Mouse (Mus musculus): ENCODE measurements around the gene Thoc6. TPM values are rescaled to one million over a fixed set of nuclear protein-coding genes. Genes with fewer than 3 reads are reported as not detected.

Thoc6 gene
- total and polyA plus RNA-seq, 3 experiments: 21.6 to 79.7 (median 44.7) TPM

GRCm38 (mm10) chr17:23680336-23680735 is 6.7 kb upstream of the Thoc6 start:
- DNase-seq (ENCODE audit: low spot score): no peak
- no peak overlapping the region for H3K4me3 ChIP-seq (ENCODE audit: low read depth, low read length)

DNA sequence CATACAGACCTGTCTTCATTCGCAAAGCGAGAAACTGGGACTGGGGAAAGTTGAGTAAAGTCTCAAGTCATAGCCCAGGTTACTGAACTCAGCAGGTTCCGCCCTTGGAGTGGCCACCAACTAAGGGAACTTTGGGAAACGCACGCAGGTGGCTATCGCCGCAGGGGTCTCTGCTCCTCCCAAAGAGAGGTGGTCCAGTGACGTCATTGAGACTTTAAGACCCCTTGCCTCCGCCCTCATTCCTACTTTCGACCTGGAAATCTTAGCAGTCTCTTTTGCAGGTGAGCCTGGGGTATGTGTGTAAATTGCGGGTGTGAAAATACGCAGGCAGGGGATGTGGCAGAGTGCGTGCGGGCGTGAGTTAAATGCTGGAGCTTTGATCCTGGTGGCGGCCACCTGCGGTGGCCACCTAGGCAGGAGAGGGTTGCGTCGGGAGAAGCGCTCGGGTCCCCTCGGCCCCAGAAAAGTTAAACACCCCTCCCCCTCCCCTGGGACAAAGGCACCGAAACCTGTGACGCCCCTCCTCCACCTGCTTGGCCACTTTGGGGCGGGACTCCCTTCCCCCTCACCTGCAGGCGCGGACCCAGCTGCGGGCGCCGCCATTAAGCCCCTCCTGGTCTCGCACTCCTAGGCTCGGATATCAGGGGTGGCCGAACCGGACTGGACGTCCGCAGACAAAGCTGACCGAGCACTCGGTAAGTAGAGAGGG is 5.6 kb upstream of the Thoc6 start, which contains the start of gene Cldn6:
Gene Cldn6, plus strand, starts transcription at position 123 of the 709 bp plus-strand sequence.
- peaks cover 55% of the 10 kb centered on the region for H3K27me3 ChIP-seq (ENCODE audit: insufficient read depth, low read length)
- H3K9me3 ChIP-seq (replicated peaks): no peaks in the 10 kb centered on the region
- H3K36me3 ChIP-seq (replicated peaks): peaks cover 15% of the 10 kb centered on the region
- no peak within 1 kb of the TSS for H3K4me3 ChIP-seq (ENCODE audit: low read depth, low read length)
- H3K4me1 ChIP-seq (ENCODE audit: insufficient read depth, low read depth, low read length): peaks cover 51% of the 10 kb centered on the region
- DNase-seq (ENCODE audit: low spot score): no peak
- ATAC-seq (ENCODE audit: extremely low read depth, insufficient number of reproducible peaks, low FRiP score, poor library complexity, severe bottlenecking): no peak
- TF ChIP-seq GATA2 (IDR thresholded peaks at IDR 0.05; ENCODE audit: borderline replicate concordance, low read depth, low read length) (no peak), POLR2AphosphoS5 (IDR thresholded peaks at IDR 0.05; ENCODE audit: insufficient replicate concordance, low read depth, low read length) (no peak), TAL1 (conservative IDR thresholded peaks at IDR 0.05; ENCODE audit: low read depth, low read length) (no peak)

More at GRCm38 (mm10) chr17:23680336-23680735, 6.7 kb upstream of the Thoc6 start:
- peaks cover 60% of the 10 kb centered on the region for H3K27me3 ChIP-seq (ENCODE audit: insufficient read depth, low read length)
- H3K36me3 ChIP-seq (replicated peaks): peaks cover 5% of the 10 kb centered on the region
- H3K4me1 ChIP-seq (ENCODE audit: insufficient read depth, low read depth, low read length): peaks cover 41% of the 10 kb centered on the region
- TF ChIP-seq GATA2 (IDR thresholded peaks at IDR 0.05; ENCODE audit: borderline replicate concordance, low read depth, low read length): no peak
- no peak for TF ChIP-seq GATA1 (IDR thresholded peaks at IDR 0.05; ENCODE audit: borderline replicate concordance, low read length)
- TF ChIP-seq CTCF (IDR thresholded peaks at IDR 0.05; ENCODE audit: low read depth, low read length): no peak
- TF ChIP-seq TAL1 (conservative IDR thresholded peaks at IDR 0.05; ENCODE audit: low read depth, low read length): no peak
- no peak for TF ChIP-seq POLR2AphosphoS5 (IDR thresholded peaks at IDR 0.05; ENCODE audit: insufficient replicate concordance, low read depth, low read length)
- no peaks in the 10 kb centered on the region for H3K9me3 ChIP-seq (replicated peaks)
- no peak for ATAC-seq (ENCODE audit: extremely low read depth, insufficient number of reproducible peaks, low FRiP score, poor library complexity, severe bottlenecking)

- ATAC-seq (ENCODE audit: extremely low read depth, insufficient number of reproducible peaks, low FRiP score, poor library complexity, severe bottlenecking): peak; percentile 30
- Histone ChIP-seq H3K36me3 (replicated peaks) (peaks cover 17% of the 10 kb centered on the region), H3K4me1 (ENCODE audit: insufficient read depth, low read depth, low read length) (peaks cover 63% of the 10 kb centered on the region), H3K4me3 (ENCODE audit: low read depth, low read length) (peak within 1 kb of the TSS; percentile 76), H3K9me3 (replicated peaks) (no peaks in the 10 kb centered on the region), H3K27me3 (ENCODE audit: insufficient read depth, low read length) (peaks cover 37% of the 10 kb centered on the region)
- peak; percentile 78 for DNase-seq (ENCODE audit: low spot score)
- TF ChIP-seq CTCF (IDR thresholded peaks at IDR 0.05; ENCODE audit: low read depth, low read length) (no peak), POLR2AphosphoS5 (IDR thresholded peaks at IDR 0.05; ENCODE audit: insufficient replicate concordance, low read depth, low read length) (no peak)
Observed at GRCm38 (mm10) chr17:23677236-23677679, 3.6 kb upstream of the Thoc6 start, which contains the start of gene Tnfrsf12a. TSS of gene Tnfrsf12a (minus strand) at chr17:23677468.

DNA sequence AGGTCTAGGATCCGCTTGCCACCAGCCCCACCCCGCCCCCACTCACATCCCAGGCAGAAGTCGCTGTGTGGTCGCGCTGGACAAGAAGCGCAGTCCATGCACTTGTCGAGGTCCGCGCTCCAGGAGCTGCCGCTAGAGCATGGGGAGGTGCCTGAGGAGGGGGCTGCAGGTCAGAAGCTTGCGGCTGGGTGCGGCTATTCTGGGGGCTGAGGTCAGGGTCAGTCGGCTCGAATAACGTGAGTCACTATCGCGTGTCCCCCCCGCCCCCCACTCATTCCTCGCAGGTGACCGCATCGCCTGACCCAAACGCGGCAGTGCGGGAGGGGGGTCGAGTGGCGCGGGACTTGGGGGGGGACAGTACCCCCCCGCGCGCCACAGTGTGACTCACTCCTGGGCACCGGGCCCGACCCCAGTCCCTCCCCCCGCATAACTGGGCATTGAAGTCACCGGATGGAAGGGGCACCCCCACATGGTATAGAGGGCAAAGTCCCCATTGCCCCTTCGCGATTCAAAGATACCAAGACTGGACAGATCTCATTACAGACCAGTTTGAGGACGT is 2.9 kb upstream of the Thoc6 start:
- H3K36me3 ChIP-seq (replicated peaks): peaks cover 24% of the 10 kb centered on the region
- TF ChIP-seq GATA1 (IDR thresholded peaks at IDR 0.05; ENCODE audit: borderline replicate concordance, low read length) (no peak), POLR2AphosphoS5 (IDR thresholded peaks at IDR 0.05; ENCODE audit: insufficient replicate concordance, low read depth, low read length) (no peak), TAL1 (conservative IDR thresholded peaks at IDR 0.05; ENCODE audit: low read depth, low read length) (no peak), GATA2 (IDR thresholded peaks at IDR 0.05; ENCODE audit: borderline replicate concordance, low read depth, low read length) (no peak), CTCF (IDR thresholded peaks at IDR 0.05; ENCODE audit: low read depth, low read length) (no peak)
- ATAC-seq (ENCODE audit: extremely low read depth, insufficient number of reproducible peaks, low FRiP score, poor library complexity, severe bottlenecking) (no peak), DNase-seq (ENCODE audit: low spot score) (no peak)
- peaks cover 70% of the 10 kb centered on the region for H3K4me1 ChIP-seq (ENCODE audit: insufficient read depth, low read depth, low read length)
- peak overlapping the region; percentile 76 for H3K4me3 ChIP-seq (ENCODE audit: low read depth, low read length)
- peaks cover 30% of the 10 kb centered on the region for H3K27me3 ChIP-seq (ENCODE audit: insufficient read depth, low read length)
- H3K9me3 ChIP-seq (replicated peaks): no peaks in the 10 kb centered on the region

DNA sequence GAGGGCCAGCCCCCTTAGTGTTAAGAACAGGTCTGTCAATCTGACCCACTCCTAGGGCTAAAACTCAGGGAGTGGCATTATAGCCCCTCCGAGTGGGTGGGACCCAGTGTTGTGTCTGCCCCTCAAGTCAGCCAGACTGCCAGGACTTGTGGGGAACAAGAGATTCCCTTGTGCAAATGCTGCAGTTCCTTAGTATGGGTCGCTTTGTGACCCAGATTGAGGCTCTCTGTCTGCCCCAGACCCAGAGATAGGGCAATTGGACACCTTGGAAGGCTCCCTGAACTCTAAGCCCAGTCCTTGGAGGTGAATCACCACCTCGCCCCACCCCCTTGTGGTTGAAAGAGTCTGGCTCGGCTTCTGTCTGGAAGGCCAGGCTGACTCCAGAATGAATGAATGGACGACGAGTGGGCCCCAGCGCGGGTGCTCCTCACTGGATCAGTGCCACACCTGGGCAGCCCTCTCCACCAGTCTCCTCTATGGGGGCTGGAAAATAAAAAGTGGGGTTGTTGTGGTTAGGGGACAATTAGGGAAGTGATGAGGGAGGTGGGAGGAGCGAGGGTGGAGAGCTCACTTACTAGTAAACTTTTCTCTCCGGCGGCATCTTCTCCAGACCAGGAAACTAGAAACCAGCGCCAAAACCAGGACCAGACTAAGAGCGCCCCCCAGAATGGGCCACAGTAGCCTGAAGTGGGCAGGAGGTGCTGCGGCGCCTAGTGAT is 2.0 kb upstream of the Thoc6 start:
- ATAC-seq (ENCODE audit: extremely low read depth, insufficient number of reproducible peaks, low FRiP score, poor library complexity, severe bottlenecking) (peak; percentile 2; the same call in 1 of the 2 replicates), DNase-seq (ENCODE audit: low spot score) (no peak)
- Histone ChIP-seq H3K27me3 (ENCODE audit: insufficient read depth, low read length) (peaks cover 21% of the 10 kb centered on the region), H3K4me3 (ENCODE audit: low read depth, low read length) (peak overlapping the region; percentile 76), H3K4me1 (ENCODE audit: insufficient read depth, low read depth, low read length) (peaks cover 70% of the 10 kb centered on the region), H3K9me3 (replicated peaks) (no peaks in the 10 kb centered on the region), H3K36me3 (replicated peaks) (peaks cover 29% of the 10 kb centered on the region)
- no peak for TF ChIP-seq CTCF (IDR thresholded peaks at IDR 0.05; ENCODE audit: low read depth, low read length)
- TF ChIP-seq GATA1 (IDR thresholded peaks at IDR 0.05; ENCODE audit: borderline replicate concordance, low read length): no peak
- TF ChIP-seq GATA2 (IDR thresholded peaks at IDR 0.05; ENCODE audit: borderline replicate concordance, low read depth, low read length): no peak
- TF ChIP-seq POLR2AphosphoS5 (IDR thresholded peaks at IDR 0.05; ENCODE audit: insufficient replicate concordance, low read depth, low read length): no peak
- no peak for TF ChIP-seq TAL1 (conservative IDR thresholded peaks at IDR 0.05; ENCODE audit: low read depth, low read length)

GRCm38 (mm10) chr17:23675127-23675526 is 1.4 kb upstream of the Thoc6 start:
- peaks cover 70% of the 10 kb centered on the region for H3K4me1 ChIP-seq (ENCODE audit: insufficient read depth, low read depth, low read length)
- ATAC-seq (ENCODE audit: extremely low read depth, insufficient number of reproducible peaks, low FRiP score, poor library complexity, severe bottlenecking) (no peak), DNase-seq (ENCODE audit: low spot score) (no peak)
- TF ChIP-seq POLR2AphosphoS5 (IDR thresholded peaks at IDR 0.05; ENCODE audit: insufficient replicate concordance, low read depth, low read length) (no peak), CTCF (IDR thresholded peaks at IDR 0.05; ENCODE audit: low read depth, low read length) (no peak), TAL1 (conservative IDR thresholded peaks at IDR 0.05; ENCODE audit: low read depth, low read length) (no peak), GATA1 (IDR thresholded peaks at IDR 0.05; ENCODE audit: borderline replicate concordance, low read length) (no peak), GATA2 (IDR thresholded peaks at IDR 0.05; ENCODE audit: borderline replicate concordance, low read depth, low read length) (no peak)
- peaks cover 15% of the 10 kb centered on the region for H3K27me3 ChIP-seq (ENCODE audit: insufficient read depth, low read length)
- H3K9me3 ChIP-seq (replicated peaks): no peaks in the 10 kb centered on the region
- peak overlapping the region; percentile 8; the same call in 1 of the 2 replicates for H3K4me3 ChIP-seq (ENCODE audit: low read depth, low read length)
- peaks cover 35% of the 10 kb centered on the region for H3K36me3 ChIP-seq (replicated peaks)

All from G1E (cell line).